Mouse (Mus musculus): ENCODE data around the gene Myof. TPM values are rescaled to one million over a fixed set of nuclear protein-coding genes. Genes with fewer than 3 reads are reported as not detected.
A peak's percentile ranks its signal among the peaks of the same experiment; 100 is the strongest.

Myof gene
- total and polyA plus RNA-seq, 3 experiments: 0.30 to 4.1 (median 0.59) TPM

DNA sequence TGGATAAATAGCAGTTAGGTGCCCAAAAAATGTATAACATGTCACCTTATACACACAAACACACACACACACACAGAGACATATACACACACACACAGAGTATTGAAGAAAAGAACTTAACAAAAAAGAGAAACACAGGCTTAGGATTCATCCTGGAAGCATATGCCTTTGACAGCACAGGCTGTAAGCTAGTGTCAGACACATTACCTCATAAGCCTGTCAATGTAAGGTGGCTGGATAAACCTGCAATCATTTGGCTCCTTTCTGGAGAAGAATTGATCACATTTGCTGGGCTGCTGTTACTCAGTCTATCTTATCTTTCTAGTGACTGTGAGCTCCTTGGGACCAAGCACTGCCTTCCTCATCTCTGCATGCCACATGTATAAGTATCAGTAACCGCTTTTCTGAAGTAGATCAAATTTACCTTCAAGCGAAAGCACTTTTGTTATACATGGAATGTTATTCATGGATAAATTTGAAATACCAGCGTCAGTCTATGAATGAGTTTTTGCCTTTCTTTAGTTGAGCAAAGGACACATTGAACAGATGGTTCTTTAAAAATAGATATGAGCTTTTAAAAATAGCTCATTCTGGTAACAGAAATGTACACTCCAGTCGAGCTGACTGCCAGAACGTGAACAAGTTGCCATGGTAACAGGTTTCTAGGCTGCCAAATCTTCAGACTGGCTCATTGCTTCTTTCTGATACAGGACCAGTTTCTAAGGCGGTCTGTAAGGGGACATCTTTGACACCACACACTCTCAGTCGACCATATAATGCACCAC is 51.8 kb downstream of the Myof start:
- in situ Hi-C loops (cut with MboI; ENCODE audit: low pct_ligation_motif_present, low pct_unique_long_range_greater_than_20kb, low sequenced_read_pairs) (no loop called here), dilution Hi-C loops (cut with MboI; ENCODE audit: extremely low pct_ligation_motif_present, extremely low pct_unique_long_range_greater_than_20kb, low sequenced_read_pairs) (no loop called here)
- peak; percentile 39 for DNase-seq (ENCODE audit: extremely low read depth)
- Histone ChIP-seq H3K4me2 (ENCODE audit: insufficient read depth, low read depth, poor library complexity, severe bottlenecking) (peak overlapping the region; percentile 24; the same call in 1 of the 2 replicates), H3K4me3 (replicated peaks in 1 of 3; ENCODE audit: low read depth in 2 of 3, low read length in 2 of 3, poor library complexity in 1 of 3) (no peak overlapping the region), H3K9me3 (replicated peaks; ENCODE audit: low read length) (no peaks in the 10 kb centered on the region), H3K27ac (ENCODE audit: insufficient read depth, low read depth) (no peak overlapping the region), H3K36me3 (replicated peaks in 1 of 2; ENCODE audit: control insufficient read depth in 1 of 2, insufficient read depth in 1 of 2, low read length in 1 of 2) (peaks cover 0 to 10% of the 10 kb centered on the region in 2 experiments), H3K4me1 (ENCODE audit: control insufficient read depth in 1 of 2, insufficient read depth in 2 of 2) (peaks cover 4 to 31% of the 10 kb centered on the region in 2 experiments; a peak in 2 of 4 replicates), H3K9ac (ENCODE audit: insufficient read depth, low read depth) (no peak overlapping the region), H3K27me3 (replicated peaks) (no peaks in the 10 kb centered on the region), H3K79me2 (replicated peaks; ENCODE audit: control insufficient read depth, extremely low read depth, insufficient read depth, poor library complexity, severe bottlenecking) (no peaks in the 10 kb centered on the region)
- no peak for TF ChIP-seq JUN (IDR thresholded peaks at IDR 0.05; ENCODE audit: insufficient read depth, low read depth, low read length)
- TF ChIP-seq MEF2A (IDR thresholded peaks at IDR 0.05; ENCODE audit: borderline replicate concordance, low read depth, low read length): 0 out of 2 replicates have a peak, but pooled peaks have one; percentile 51

DNA sequence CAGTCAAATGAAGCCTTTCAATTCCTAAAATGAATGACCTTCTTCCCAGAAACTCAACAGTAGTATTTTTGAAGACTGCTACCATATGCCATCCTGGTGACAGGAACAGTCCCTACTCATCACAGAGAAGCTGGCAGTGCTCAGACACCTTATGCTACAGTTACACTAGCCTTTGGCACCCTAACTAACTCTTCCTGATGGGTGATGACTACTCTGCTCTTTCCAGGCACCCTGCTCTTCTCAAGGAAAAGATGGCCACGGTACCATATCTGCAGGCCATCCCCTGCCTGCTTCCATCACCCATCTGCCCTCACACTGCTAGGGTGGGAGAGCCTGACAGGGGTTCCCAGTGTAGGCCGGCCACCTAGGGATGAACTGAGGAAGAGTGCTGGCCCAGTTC is 53.4 kb downstream of the Myof start:
- in situ Hi-C loops (cut with MboI; ENCODE audit: low pct_ligation_motif_present, low pct_unique_long_range_greater_than_20kb, low sequenced_read_pairs) (no loop called here), dilution Hi-C loops (cut with MboI; ENCODE audit: extremely low pct_ligation_motif_present, extremely low pct_unique_long_range_greater_than_20kb, low sequenced_read_pairs) (no loop called here)
- Histone ChIP-seq H3K9me3 (replicated peaks; ENCODE audit: low read length) (no peaks in the 10 kb centered on the region), H3K4me3 (replicated peaks in 1 of 3; ENCODE audit: low read depth in 2 of 3, low read length in 2 of 3, poor library complexity in 1 of 3) (no peak overlapping the region), H3K27me3 (replicated peaks) (no peaks in the 10 kb centered on the region), H3K4me2 (ENCODE audit: insufficient read depth, low read depth, poor library complexity, severe bottlenecking) (no peak overlapping the region), H3K9ac (ENCODE audit: insufficient read depth, low read depth) (no peak overlapping the region), H3K4me1 (ENCODE audit: control insufficient read depth in 1 of 2, insufficient read depth in 2 of 2) (peaks cover 4 to 30% of the 10 kb centered on the region in 2 experiments; a peak in 2 of 4 replicates), H3K36me3 (replicated peaks in 1 of 2; ENCODE audit: control insufficient read depth in 1 of 2, insufficient read depth in 1 of 2, low read length in 1 of 2) (peaks cover 0 to 16% of the 10 kb centered on the region in 2 experiments), H3K79me2 (replicated peaks; ENCODE audit: control insufficient read depth, extremely low read depth, insufficient read depth, poor library complexity, severe bottlenecking) (no peaks in the 10 kb centered on the region), H3K27ac (ENCODE audit: insufficient read depth, low read depth) (no peak overlapping the region)
- no peak for TF ChIP-seq RCOR1 (conservative IDR thresholded peaks at IDR 0.05; ENCODE audit: low read depth, low read length)
- TF ChIP-seq GABPA (IDR thresholded peaks at IDR 0.05; ENCODE audit: insufficient replicate concordance, low read depth, low read length): no peak
- no peak for TF ChIP-seq JUND (conservative IDR thresholded peaks at IDR 0.05; ENCODE audit: low read depth, low read length)
- no peak for TF ChIP-seq POLR2A (IDR thresholded peaks at IDR 0.05; ENCODE audit: low read depth, low read length)
- no peak for TF ChIP-seq ZMIZ1 (IDR thresholded peaks at IDR 0.05; ENCODE audit: low read depth, low read length)
- TF ChIP-seq CHD2 (IDR thresholded peaks at IDR 0.05; ENCODE audit: low read length): no peak
- TF ChIP-seq EP300 (IDR thresholded peaks at IDR 0.05; ENCODE audit: low read length): no peak
- TF ChIP-seq ZNF384 (IDR thresholded peaks at IDR 0.05; ENCODE audit: low read depth, low read length): no peak
- TF ChIP-seq E2F4 (IDR thresholded peaks at IDR 0.05; ENCODE audit: insufficient replicate concordance, low read depth, low read length): no peak
- TF ChIP-seq ZKSCAN1 (IDR thresholded peaks at IDR 0.05; ENCODE audit: borderline replicate concordance, low read depth, low read length): no peak
- TF ChIP-seq BHLHE40 (IDR thresholded peaks at IDR 0.05; ENCODE audit: low read depth, low read length): no peak
- no peak for TF ChIP-seq NELFE (IDR thresholded peaks at IDR 0.05; ENCODE audit: low read depth, low read length)
- no peak for TF ChIP-seq NRF1 (IDR thresholded peaks at IDR 0.05; ENCODE audit: low read depth, low read length)
- no peak for DNase-seq (ENCODE audit: extremely low read depth)

Data from CH12.LX (cell line).